Mouse (Mus musculus) C2C12 (cell line): ENCODE measurements at regions not wholly inside any gene's neighbourhood (a gene's known extent, or its start where the extent isn't known, plus 50 kb on each side); places are given as distances from the start of the nearest gene placed in this dataset.

Experiments used
- CEBPB ChIP-seq: IDR thresholded peaks from one replicate; pipeline ENCODE4 v1.6.1; 2011; ENCODE audit warnings: low read depth, mild to moderate bottlenecking, control low read depth, moderate library complexity
- CTCF ChIP-seq: IDR thresholded peaks from one replicate; pipeline ENCODE4 v1.5.1; 2011; ENCODE audit not compliant: control insufficient read depth, insufficient read depth, insufficient read length
- MYOG ChIP-seq: IDR thresholded peaks from one replicate; pipeline ENCODE4 v1.6.1; 2011; ENCODE audit not compliant: control insufficient read depth, insufficient read length; ENCODE audit errors: extremely low read depth
- USF1 ChIP-seq: IDR thresholded peaks from one replicate; pipeline ENCODE4 v1.6.1; 2011; ENCODE audit warnings: low read depth, mild to moderate bottlenecking, control low read depth, moderate library complexity

- TF ChIP-seq CTCF (no peak), CEBPB (no peak), USF1 (no peak), MYOG (no peak)
Observed at GRCm38 (mm10) chr8:49223841-49224420, 380.2 kb upstream of the Tenm3 start.
